In the genomic region with DNA sequence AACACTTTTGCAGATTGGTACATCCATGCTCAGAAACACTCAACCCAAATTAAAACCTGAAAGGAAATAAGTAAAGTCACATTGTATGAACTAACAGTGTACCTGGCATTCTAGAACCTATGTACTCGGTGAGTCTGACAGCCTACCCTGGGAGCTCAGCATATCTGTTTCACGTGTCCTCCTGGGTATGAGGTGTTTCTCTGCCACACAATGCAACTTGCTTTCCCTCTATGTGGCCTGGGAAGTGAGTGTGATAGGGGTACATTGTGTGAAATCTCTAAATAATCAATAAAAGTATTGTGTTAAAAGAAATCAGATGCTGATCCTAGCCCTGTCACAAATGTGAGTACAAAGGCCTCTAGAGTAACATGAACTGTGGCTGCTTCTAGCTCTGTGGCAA, we compare ENCODE assay signal across 34 mouse cellular contexts.
"Had no signal": no experiment of that assay in that cellular context is flagged by ENCODE, and none has a peak within 500 bp of the region (broad histone marks: within the 10 kb centered on the region; RNA-seq: fewer than 3 reads in every experiment).

No protein-coding gene starts in this region.

- H3K9me3 ChIP-seq: heart, embryonic 12.5 days; heart, embryonic 13.5 days; heart, embryonic 15.5 days; hindbrain, embryonic 10.5 days; hindbrain, embryonic 12.5 days; hindbrain, embryonic 13.5 days; hindbrain, embryonic 15.5 days; intestine, embryonic 15.5 days; kidney, embryonic 15.5 days had no signal

- H3K27me3 ChIP-seq: heart, embryonic 12.5 days; heart, embryonic 13.5 days; heart, embryonic 15.5 days; hindbrain, embryonic 12.5 days; hindbrain, embryonic 13.5 days; hindbrain, embryonic 15.5 days; intestine, embryonic 15.5 days; kidney, embryonic 15.5 days had no signal

- H3K4me3 ChIP-seq: heart, embryonic 12.5 days; heart, embryonic 13.5 days; heart, embryonic 15.5 days; hindbrain, embryonic 10.5 days; hindbrain, embryonic 12.5 days; hindbrain, embryonic 13.5 days; hindbrain, embryonic 15.5 days; intestine, embryonic 15.5 days; kidney, embryonic 15.5 days; layer of hippocampus, adult 2 months; left cerebral cortex, adult 2 months had no signal

- H3K36me3 ChIP-seq: heart, embryonic 12.5 days; heart, embryonic 13.5 days; heart, embryonic 15.5 days; hindbrain, embryonic 10.5 days; hindbrain, embryonic 12.5 days; hindbrain, embryonic 13.5 days; hindbrain, embryonic 15.5 days; intestine, embryonic 15.5 days; kidney, embryonic 15.5 days had no signal

- ATAC-seq: hindbrain, embryonic 16.5 days; hindbrain, postnatal 0 days; inflammation-experienced regulatory T-cells, adult 6 months; intestine, embryonic 15.5 days; intestine, embryonic 16.5 days; intestine, postnatal 0 days had no signal

- DNase-seq: heart, postnatal 10 days; heart, postnatal 14 days; heart, postnatal 36 days; heart, postnatal 4 days; kidney, adult 11 months; kidney, adult 18-20 months; kidney, adult 2 months; kidney, adult 8-10 months; kidney, adult 9 months; kidney, postnatal 10 days; kidney, postnatal 14 days; kidney, postnatal 25 days; kidney, postnatal 36 days; kidney, postnatal 4 days; layer of hippocampus, adult 9-11 months; layer of hippocampus, postnatal 36 days had no signal

- H3K9ac ChIP-seq: heart, embryonic 12.5 days; heart, embryonic 13.5 days; heart, embryonic 15.5 days; hindbrain, embryonic 12.5 days; hindbrain, embryonic 13.5 days; hindbrain, embryonic 14.5 days; hindbrain, embryonic 15.5 days; intestine, embryonic 15.5 days; kidney, embryonic 15.5 days had no signal

- H3K4me2 ChIP-seq: heart, embryonic 12.5 days; heart, embryonic 13.5 days; heart, embryonic 15.5 days; hindbrain, embryonic 12.5 days; hindbrain, embryonic 13.5 days; hindbrain, embryonic 14.5 days; hindbrain, embryonic 15.5 days; intestine, embryonic 15.5 days; kidney, embryonic 15.5 days had no signal

- H3K27ac ChIP-seq: heart, embryonic 13.5 days; heart, embryonic 15.5 days; hindbrain, embryonic 10.5 days; hindbrain, embryonic 12.5 days; hindbrain, embryonic 13.5 days; hindbrain, embryonic 14.5 days; hindbrain, embryonic 15.5 days; hindbrain, postnatal 0 days; intestine, embryonic 15.5 days; kidney, embryonic 15.5 days; kidney, postnatal 0 days; layer of hippocampus, adult 2 months; left cerebral cortex, adult 2 months had no signal

- H3K4me1 ChIP-seq: heart, embryonic 12.5 days; heart, embryonic 13.5 days; heart, embryonic 15.5 days; hindbrain, embryonic 10.5 days; hindbrain, embryonic 12.5 days; hindbrain, embryonic 13.5 days; hindbrain, embryonic 15.5 days; intestine, embryonic 15.5 days; kidney, embryonic 15.5 days had no signal
